Mouse (Mus musculus) bone marrow, adult 2 months (tissue): ENCODE data around the gene Ppp1r15b. TPM values are rescaled to one million over a fixed set of nuclear protein-coding genes. Genes with fewer than 3 reads are reported as not detected.

Experiments
- H3K27ac ChIP-seq: fragments of 200-500 bp; 2 replicates; pipeline ENCODE4 v1.5.1; 2012; ENCODE audit warnings: low read depth, mild to moderate bottlenecking, control low read depth, inconsistent platforms, low read length; ENCODE audit not compliant: control insufficient read depth, poor library complexity, insufficient read depth
- H3K4me1 ChIP-seq: fragments of 200-500 bp; 2 replicates; pipeline ENCODE4 v1.6.1; 2011; ENCODE audit warnings: low read length; ENCODE audit not compliant: control insufficient read depth, insufficient read depth
- H3K4me3 ChIP-seq: fragments of 200-500 bp; replicated peaks from 2 replicates; pipeline ENCODE3; 2011; ENCODE audit warnings: mild to moderate bottlenecking, low read depth, low read length, control low read depth; ENCODE audit not compliant: control insufficient read depth
- CTCF ChIP-seq: fragments of 200-500 bp; IDR thresholded peaks from 2 replicates; pipeline ENCODE4 v1.5.1; 2011; ENCODE audit warnings: low read length, control low read depth; ENCODE audit not compliant: control insufficient read depth, insufficient read depth
- POLR2A ChIP-seq: fragments of 200-500 bp; IDR thresholded peaks from 2 replicates; pipeline ENCODE4 v1.6.1; 2011; ENCODE audit warnings: low read depth, mild to moderate bottlenecking, control low read depth, low read length, borderline replicate concordance; ENCODE audit not compliant: control insufficient read depth
- WGBS: fragments of 180-500 bp; shearing (Covaris S2); methylation state at CpG from one replicate; pipeline ENCODE4 v1.1.7; 2018; 5-methylcytosine and 5-hydroxymethylcytosine counted together
- polyA plus RNA-seq: library from polyadenylated mRNA; stranded (reverse); fragments of >200 nt; gene quantifications from 2 replicates; pipeline ENCODE4 v1.2.4, GENCODE M21; 2011; ENCODE audit warnings: low replicate concordance; ENCODE audit not compliant: missing spikeins, insufficient read depth, insufficient read length

Ppp1r15b gene
- polyA plus RNA-seq, 1 experiment = 51.2 TPM

GRCm38 (mm10) chr1:133088196-133088595, 42.7 kb upstream of the Ppp1r15b start:
- 86% methylated on average over 10 of the region's 10 CpGs for WGBS

GRCm38 (mm10) chr1:133089415-133089814, 41.5 kb upstream of the Ppp1r15b start:
- TF ChIP-seq POLR2A (no peak), CTCF (no peak)
- WGBS = 79% methylated on average over 4 of the region's 4 CpGs
- Histone ChIP-seq H3K27ac (no peak overlapping the region), H3K4me3 (no peak overlapping the region), H3K4me1 (no peaks in the 10 kb centered on the region; the same call in 1 of the 2 replicates)

More at GRCm38 (mm10) chr1:133088196-133088595, 42.7 kb upstream of the Ppp1r15b start:
- Histone ChIP-seq H3K27ac (no peak overlapping the region), H3K4me1 (peaks cover 2% of the 10 kb centered on the region), H3K4me3 (no peak overlapping the region)
- TF ChIP-seq CTCF (no peak), POLR2A (no peak)

- H3K27ac ChIP-seq = no peak overlapping the region
- 80% methylated on average over 6 of the region's 6 CpGs for WGBS
- H3K4me3 ChIP-seq = no peak overlapping the region
- TF ChIP-seq CTCF = no peak
- no peak for TF ChIP-seq POLR2A
- no peaks in the 10 kb centered on the region; the same call in 1 of the 2 replicates for H3K4me1 ChIP-seq
Observed at GRCm38 (mm10) chr1:133090641-133091040, 40.3 kb upstream of the Ppp1r15b start.

DNA sequence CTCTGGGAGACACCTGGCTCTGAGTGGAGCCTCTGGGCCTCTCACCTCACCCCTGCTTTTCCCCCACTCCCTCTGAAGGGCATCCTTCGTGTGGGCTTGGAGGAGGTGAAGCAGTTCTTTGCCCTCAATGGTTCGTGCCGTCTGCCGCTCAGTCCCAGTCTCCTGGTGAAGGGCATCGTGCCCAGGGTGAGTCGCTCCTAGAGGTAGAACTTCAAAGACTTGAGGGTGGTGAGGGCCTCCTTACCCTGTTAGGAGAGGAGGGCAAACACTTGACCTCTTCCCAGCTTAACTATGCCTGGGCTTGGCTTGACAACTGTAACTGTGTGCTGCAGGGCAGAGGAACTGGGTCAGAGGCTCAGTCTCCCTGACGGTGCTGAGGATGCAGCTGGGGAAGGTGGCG, 39.5 kb upstream of the Ppp1r15b start:
- Histone ChIP-seq H3K4me1 (no peaks in the 10 kb centered on the region), H3K27ac (no peak overlapping the region), H3K4me3 (no peak overlapping the region)
- TF ChIP-seq POLR2A (no peak), CTCF (no peak)
- 91% methylated on average over 8 of the region's 8 CpGs for WGBS

DNA sequence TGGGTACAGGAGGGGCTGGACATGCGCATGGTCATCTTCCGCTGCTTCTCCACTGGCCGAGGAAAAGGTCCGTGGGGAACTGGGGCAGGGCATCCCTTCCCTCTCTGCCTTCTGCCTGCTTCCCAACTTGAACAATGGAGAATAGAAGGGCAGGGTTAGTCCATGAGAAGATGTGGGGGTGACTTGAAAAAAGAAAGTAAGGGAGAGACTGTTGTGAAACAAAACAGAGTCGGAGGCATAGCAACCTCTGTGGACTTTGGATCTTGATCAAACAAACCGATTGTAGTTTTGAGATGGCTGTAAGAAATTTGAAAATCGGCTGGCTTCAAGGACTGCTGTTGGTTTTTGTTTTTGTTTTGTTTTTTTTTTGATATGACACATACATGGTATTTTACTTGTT, 37.2 kb upstream of the Ppp1r15b start:
- Histone ChIP-seq H3K4me3 (no peak overlapping the region), H3K4me1 (no peaks in the 10 kb centered on the region), H3K27ac (no peak overlapping the region)
- WGBS = 88% methylated on average over 7 of the region's 7 CpGs
- TF ChIP-seq POLR2A (no peak), CTCF (no peak)

GRCm38 (mm10) chr1:133100980-133101798, 29.8 kb upstream of the Ppp1r15b start:
- Histone ChIP-seq H3K27ac (no peak overlapping the region), H3K4me3 (no peak overlapping the region), H3K4me1 (no peaks in the 10 kb centered on the region)
- WGBS = 45% methylated on average over 17 of the region's 17 CpGs
- TF ChIP-seq POLR2A (no peak), CTCF (peak; percentile 84)

- no peaks in the 10 kb centered on the region for H3K4me1 ChIP-seq
- H3K4me3 ChIP-seq = no peak overlapping the region
- WGBS = 85% methylated on average over 5 of the region's 5 CpGs
- H3K27ac ChIP-seq = no peak overlapping the region
- TF ChIP-seq POLR2A = no peak
- no peak for TF ChIP-seq CTCF
Observed at GRCm38 (mm10) chr1:133102108-133102507, 28.8 kb upstream of the Ppp1r15b start.

DNA sequence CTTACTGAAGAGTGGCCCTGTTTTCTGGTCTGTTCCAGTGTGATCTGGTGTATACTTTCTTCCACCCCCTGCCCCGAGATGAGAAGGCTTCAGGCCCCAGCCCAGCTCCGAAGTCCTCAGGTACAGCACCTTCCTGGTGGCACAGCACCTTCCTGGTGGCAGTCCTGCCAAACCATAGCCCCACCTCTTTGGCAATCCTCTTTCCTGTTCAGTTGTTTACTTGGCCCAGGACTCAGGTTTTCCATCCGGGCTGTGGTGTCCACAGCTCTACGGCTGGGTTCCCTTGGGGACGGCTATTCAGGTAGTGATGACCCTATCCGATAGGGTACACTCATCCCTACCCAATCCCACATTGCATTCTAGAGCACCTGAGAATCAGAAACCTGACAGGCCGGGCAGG, 27.6 kb upstream of the Ppp1r15b start:
- TF ChIP-seq CTCF (no peak), POLR2A (no peak)
- H3K4me3 ChIP-seq = peak overlapping the region; percentile 25
- no peaks in the 10 kb centered on the region for H3K4me1 ChIP-seq
- peak overlapping the region; percentile 35; the same call in 1 of the 2 replicates for H3K27ac ChIP-seq
- WGBS = 60% methylated on average over 7 of the region's 7 CpGs
